Mouse (Mus musculus): ENCODE measurements around the gene Trmt1.

GRCm38 (mm10) chr8:84682257-84682656 is 3.9 kb upstream of the Trmt1 start:
- TF ChIP-seq POLR2A (IDR thresholded peaks at IDR 0.05; ENCODE audit: low read depth, low read length) (no peak), CTCF (IDR thresholded peaks at IDR 0.05; ENCODE audit: borderline replicate concordance, insufficient read depth, low read length) (no peak)
